Mouse (Mus musculus): ENCODE results near the gene Fam168a. TPM values are rescaled to one million over a fixed set of nuclear protein-coding genes. Genes with fewer than 3 reads are reported as not detected.

The Fam168a gene
- total RNA-seq, 2 experiments from 2014 or later = 11.9 to 31.4 TPM

GRCm38 (mm10) chr7:100855300-100855699 lies 148.9 kb downstream of the Fam168a start:
- ATAC-seq (replicated peaks; ENCODE audit: low FRiP score, poor library complexity, severe bottlenecking) = no peak

- no peak for ATAC-seq (replicated peaks; ENCODE audit: low FRiP score, poor library complexity, severe bottlenecking)
Observed at GRCm38 (mm10) chr7:100855795-100856573, 149.5 kb downstream of the Fam168a start.

DNA sequence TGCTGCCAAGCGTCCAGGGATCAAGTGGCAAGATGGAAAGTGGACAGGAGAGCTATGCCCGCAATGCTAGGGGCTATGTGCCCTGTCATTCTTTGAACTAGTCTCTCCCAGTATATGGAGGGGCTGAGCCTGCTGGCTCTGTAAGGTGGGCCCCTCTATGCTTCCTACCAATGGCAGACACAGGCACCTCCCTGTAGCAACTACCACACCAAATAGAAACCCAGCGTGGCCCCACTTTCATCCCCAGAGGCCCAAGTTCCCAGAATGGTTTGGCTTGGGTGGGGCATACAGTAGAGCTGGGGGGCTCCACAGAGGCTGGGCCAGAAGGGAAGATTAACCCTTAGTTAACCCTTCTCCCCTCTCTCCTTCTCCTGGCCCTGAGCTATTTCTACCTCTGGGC lies 154.0 kb downstream of the Fam168a start:
- ATAC-seq (replicated peaks; ENCODE audit: low FRiP score, poor library complexity, severe bottlenecking) = no peak

GRCm38 (mm10) chr7:100861209-100861608 lies 154.8 kb downstream of the Fam168a start:
- no peak for ATAC-seq (replicated peaks; ENCODE audit: low FRiP score, poor library complexity, severe bottlenecking)

GRCm38 (mm10) chr7:100862353-100862752 lies 155.9 kb downstream of the Fam168a start:
- no peak for ATAC-seq (replicated peaks; ENCODE audit: low FRiP score, poor library complexity, severe bottlenecking)

- peak; percentile 83 for ATAC-seq (replicated peaks; ENCODE audit: low FRiP score, poor library complexity, severe bottlenecking)
Observed at GRCm38 (mm10) chr7:100862828-100863638, 156.6 kb downstream of the Fam168a start, which contains the start of gene Relt. Gene Relt (minus strand): TSS chr7:100863446.

DNA sequence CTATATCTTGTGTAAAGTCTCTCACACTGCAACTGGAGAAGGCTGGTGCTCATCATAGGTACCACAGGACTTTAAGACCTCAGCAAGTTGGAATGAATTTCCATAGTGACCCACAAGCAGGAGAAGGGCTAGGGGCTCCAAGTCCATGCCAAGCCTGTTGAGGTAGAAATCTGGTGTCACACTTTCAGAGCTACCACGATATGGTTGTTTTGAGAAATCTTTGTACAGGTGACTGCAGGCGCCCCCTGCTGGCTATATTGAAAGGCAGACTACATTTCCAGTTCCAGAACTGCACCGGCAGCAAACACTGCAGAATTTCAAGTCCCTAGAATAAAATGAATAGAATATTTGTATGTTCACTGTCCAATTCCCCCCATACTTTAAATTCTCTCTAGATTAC lies 160.2 kb downstream of the Fam168a start:
- ATAC-seq (replicated peaks; ENCODE audit: low FRiP score, poor library complexity, severe bottlenecking) = peak; percentile 44

DNA sequence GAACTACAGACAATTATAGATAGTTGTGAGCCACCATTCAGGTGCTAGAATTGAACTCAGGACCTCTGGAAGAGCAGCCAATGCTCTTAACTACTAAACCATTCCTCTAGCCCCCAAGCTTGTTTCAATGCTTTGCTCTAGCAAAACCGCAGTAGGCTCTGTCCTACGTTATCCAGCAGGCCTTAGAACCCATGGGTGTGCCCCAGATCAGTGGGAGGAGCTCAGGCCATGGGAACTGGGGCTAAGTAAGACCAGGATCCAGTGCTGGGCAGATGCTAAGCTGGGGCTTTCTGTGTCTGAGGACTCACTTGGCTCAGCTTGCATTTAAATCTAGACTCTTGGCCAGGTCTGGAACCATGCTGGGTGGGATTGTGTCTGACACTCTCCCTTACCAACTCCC lies 161.1 kb downstream of the Fam168a start:
- ATAC-seq (replicated peaks; ENCODE audit: low FRiP score, poor library complexity, severe bottlenecking) = peak; percentile 56; the same call in 1 of the 2 replicates

- no peak for ATAC-seq (replicated peaks; ENCODE audit: low FRiP score, poor library complexity, severe bottlenecking)
Observed at GRCm38 (mm10) chr7:100868551-100868950, 162.1 kb downstream of the Fam168a start.

- ATAC-seq (replicated peaks; ENCODE audit: low FRiP score, poor library complexity, severe bottlenecking) = no peak
Observed at GRCm38 (mm10) chr7:100869877-100870629, 163.6 kb downstream of the Fam168a start.

- no peak for ATAC-seq (replicated peaks; ENCODE audit: low FRiP score, poor library complexity, severe bottlenecking)
Observed at GRCm38 (mm10) chr7:100871355-100871754, 164.9 kb downstream of the Fam168a start.

- no peak for ATAC-seq (replicated peaks; ENCODE audit: low FRiP score, poor library complexity, severe bottlenecking)
Observed at GRCm38 (mm10) chr7:100871892-100872291, 165.5 kb downstream of the Fam168a start.

GRCm38 (mm10) chr7:100873197-100873596 lies 166.8 kb downstream of the Fam168a start:
- ATAC-seq (replicated peaks; ENCODE audit: low FRiP score, poor library complexity, severe bottlenecking) = no peak

DNA sequence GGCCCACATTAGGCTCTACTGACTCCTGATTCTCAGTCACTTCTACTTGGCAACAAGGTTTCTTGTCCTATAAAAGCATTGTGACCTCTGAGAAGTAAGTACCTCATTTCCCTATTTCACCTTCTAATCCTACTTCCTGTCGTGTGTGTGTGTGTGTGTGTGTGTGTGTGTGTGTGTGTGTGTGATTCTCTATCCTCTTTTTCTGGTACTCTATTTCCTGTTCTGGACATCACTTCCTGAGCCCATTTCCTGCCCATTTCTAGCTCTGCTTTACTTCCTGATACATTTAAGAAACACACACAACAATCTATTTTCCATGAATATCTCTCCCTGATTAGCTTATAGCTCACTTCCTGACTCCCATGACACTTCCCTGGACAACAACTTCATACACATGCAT lies 169.4 kb downstream of the Fam168a start:
- no peak for ATAC-seq (replicated peaks; ENCODE audit: low FRiP score, poor library complexity, severe bottlenecking)

GRCm38 (mm10) chr7:100876293-100876692 lies 169.9 kb downstream of the Fam168a start:
- no peak for ATAC-seq (replicated peaks; ENCODE audit: low FRiP score, poor library complexity, severe bottlenecking)

GRCm38 (mm10) chr7:100876771-100877170 lies 170.3 kb downstream of the Fam168a start:
- ATAC-seq (replicated peaks; ENCODE audit: low FRiP score, poor library complexity, severe bottlenecking) = no peak

DNA sequence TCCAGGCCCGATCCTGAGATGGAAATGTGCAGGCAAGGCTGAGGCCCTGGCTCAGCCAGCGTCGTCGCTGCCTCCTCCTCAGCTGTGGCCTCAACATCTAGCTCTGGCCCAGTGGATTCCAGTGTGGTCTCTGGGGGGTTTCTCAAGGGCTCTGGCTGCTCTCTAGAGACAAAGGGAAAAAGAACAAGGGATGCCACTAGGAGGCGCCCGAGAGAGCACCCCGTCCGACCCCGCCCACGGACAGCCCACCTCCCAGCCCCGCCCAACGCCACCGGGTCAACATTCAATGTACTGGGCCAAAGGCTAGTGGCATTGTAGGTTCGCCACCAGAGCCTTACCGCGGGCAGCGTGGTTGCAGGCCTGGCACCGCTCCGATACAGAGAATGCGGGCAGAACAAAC lies 173.2 kb downstream of the Fam168a start:
- peak; percentile 58 for ATAC-seq (replicated peaks; ENCODE audit: low FRiP score, poor library complexity, severe bottlenecking)

DNA sequence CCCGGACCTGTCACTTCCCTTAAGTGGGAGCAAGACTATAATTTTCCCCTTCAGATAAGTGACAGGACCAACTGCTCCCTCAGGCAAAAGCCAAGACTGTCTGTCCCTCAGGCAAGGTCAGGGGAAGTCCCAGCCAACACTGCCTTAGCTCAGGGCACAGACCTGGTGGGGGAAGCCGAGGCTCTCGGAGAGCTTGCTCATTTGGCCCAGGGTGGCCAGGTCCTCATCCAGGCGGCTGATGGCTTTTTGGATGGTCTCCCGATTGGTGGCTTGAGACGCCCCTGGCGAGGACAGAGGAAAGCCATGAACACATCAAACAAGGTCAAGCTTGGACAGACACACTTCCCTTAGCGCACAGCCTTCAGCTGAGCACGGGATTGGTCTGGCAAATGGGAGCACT lies 175.1 kb downstream of the Fam168a start:
- no peak for ATAC-seq (replicated peaks; ENCODE audit: low FRiP score, poor library complexity, severe bottlenecking)

DNA sequence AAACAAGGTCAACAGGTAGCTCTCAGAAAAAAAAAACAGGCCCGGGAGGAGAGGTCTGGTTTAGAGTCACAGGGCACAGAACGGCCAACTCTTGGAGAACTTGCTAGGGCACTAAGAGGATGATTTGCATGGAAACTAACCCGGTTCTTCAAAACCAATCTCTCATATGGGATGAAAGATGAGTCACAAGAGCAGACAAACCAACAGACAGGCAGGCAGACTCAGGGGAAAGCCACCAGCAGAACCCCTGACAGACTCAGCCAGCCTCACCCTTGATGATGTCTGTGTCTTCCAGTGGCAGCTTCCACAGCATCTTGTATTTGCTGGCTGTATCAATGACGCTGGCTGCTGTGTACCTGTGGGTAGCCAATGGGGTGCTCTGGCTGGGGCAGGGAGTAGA lies 175.5 kb downstream of the Fam168a start:
- no peak for ATAC-seq (replicated peaks; ENCODE audit: low FRiP score, poor library complexity, severe bottlenecking)

GRCm38 (mm10) chr7:100884460-100884859 lies 178.0 kb downstream of the Fam168a start:
- no peak for ATAC-seq (replicated peaks; ENCODE audit: low FRiP score, poor library complexity, severe bottlenecking)

All from erythroid progenitor cell, adult 5-6 weeks (primary cell).